Mouse (Mus musculus): Measurements from ENCODE around the gene Kif7.

GRCm38 (mm10) chr7:79747659-79748058 lies 32.1 kb upstream of the Kif7 start:
- no peak for TF ChIP-seq CTCF (IDR thresholded peaks at IDR 0.05)
- TF ChIP-seq POLR2A (IDR thresholded peaks at IDR 0.05; ENCODE audit: insufficient read depth, low read depth, low read length), result no peak
